Mouse (Mus musculus) 3T3-L1 (cell line): ENCODE measurements around the gene Extl2.

Experiments
- DNase-seq: peaks from one replicate; pipeline ENCODE4 v3.0.0-alpha.2; 2015; ENCODE audit warnings: low read depth, low spot score

Extl2 gene

GRCm38 (mm10) chr3:116007941-116008440 is 729 bp downstream of the Extl2 start:
- peak; percentile 88 for DNase-seq

DNA sequence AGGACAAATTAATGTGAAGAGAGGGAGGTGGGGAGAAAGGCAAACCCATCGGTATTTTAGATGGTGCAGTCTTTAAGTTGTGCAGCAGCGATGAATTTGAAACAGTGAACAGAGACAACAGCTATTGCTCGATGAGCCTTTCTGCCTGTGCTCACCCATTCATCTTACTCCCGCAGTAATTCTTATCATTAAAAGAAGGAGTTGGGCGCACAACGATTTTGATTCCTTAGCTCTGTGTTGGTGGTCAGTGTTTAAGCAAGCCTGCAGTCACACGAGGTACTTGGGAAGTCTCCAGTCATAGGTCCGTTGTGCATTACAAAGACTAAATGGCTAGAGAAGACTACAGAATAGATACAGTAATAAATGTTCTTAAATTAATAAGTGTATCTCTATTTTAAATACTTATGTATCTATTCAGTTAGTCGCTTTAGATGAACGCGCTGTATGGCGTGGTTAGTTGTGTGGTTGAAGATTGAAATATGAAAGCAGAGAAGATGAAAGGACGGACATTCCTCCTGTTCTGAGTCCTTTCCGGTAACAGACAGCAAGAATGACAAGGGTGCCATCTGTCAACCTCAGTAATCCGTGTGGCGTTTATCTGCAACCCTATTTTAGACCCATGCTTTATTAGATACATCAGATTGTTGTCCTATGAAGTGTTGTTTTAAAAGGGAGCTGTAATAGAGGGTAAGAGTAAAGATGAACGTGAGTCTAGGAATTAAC is 2.5 kb downstream of the Extl2 start:
- no peak for DNase-seq

- no peak for DNase-seq
Measured at GRCm38 (mm10) chr3:116014901-116015300, 7.6 kb downstream of the Extl2 start.

DNA sequence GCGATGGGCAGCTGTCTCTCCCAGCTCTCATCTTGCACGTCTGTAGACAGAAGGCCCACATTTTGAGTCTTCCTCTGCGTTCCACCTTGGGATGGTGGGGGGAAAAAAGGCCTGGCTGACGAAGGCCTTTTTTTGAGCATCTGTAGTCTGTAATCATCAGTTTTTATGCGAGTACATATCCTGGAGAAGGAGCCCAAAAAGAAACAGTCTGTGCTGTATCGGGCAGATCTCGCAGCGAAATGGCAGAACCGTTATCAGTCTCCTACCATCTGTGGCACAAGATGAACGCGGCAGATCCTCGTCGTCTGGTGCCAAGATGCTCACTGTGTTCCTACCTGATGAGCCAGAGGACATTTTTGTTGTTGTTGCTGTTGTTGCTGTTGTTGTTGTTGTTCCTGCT is 8.9 kb downstream of the Extl2 start:
- no peak for DNase-seq

- no peak for DNase-seq
Measured at GRCm38 (mm10) chr3:116018606-116019005, 11.3 kb downstream of the Extl2 start.

GRCm38 (mm10) chr3:116019136-116019535 is 11.9 kb downstream of the Extl2 start:
- no peak for DNase-seq

DNA sequence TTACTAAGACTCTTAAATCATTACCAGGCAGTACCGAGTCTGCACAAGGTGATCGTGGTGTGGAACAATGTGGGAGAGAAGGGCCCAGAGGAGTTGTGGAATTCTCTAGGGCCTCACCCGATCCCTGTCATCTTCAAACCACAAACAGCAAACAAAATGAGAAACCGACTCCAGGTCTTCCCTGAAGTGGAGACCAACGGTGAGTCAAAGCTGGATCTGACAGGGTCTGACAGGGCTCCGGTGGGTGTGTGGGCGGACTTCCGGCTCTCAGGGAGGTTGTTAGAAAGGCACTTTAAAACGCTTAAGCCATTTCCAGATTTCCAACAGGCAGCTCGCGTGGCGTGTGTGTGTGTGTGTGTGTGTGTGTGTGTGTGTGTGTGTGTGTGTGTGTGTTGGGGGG is 17.0 kb downstream of the Extl2 start:
- peak; percentile 83 for DNase-seq

GRCm38 (mm10) chr3:116024669-116025068 is 17.4 kb downstream of the Extl2 start:
- peak; percentile 82 for DNase-seq

DNA sequence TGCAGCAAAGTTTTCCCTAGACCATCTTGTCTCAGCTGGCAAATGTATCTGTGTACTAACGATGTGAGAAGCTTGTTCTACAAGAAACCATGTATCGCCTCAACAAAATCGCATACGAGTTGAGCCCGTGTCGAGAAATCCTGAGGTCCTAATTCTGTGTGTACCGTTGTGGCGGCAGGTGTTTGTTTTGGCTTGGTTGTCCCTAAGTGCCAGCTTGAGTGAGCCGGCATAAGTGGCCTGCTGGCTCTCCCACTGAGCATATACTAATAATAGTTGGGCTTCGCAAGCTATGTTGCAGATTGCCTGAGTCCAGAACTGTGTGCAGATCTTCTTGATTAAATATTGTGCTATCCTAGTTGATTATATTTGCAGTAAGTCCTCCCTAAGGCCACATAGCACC is 18.4 kb downstream of the Extl2 start:
- no peak for DNase-seq

GRCm38 (mm10) chr3:116026996-116027395 is 19.7 kb downstream of the Extl2 start:
- no peak for DNase-seq

DNA sequence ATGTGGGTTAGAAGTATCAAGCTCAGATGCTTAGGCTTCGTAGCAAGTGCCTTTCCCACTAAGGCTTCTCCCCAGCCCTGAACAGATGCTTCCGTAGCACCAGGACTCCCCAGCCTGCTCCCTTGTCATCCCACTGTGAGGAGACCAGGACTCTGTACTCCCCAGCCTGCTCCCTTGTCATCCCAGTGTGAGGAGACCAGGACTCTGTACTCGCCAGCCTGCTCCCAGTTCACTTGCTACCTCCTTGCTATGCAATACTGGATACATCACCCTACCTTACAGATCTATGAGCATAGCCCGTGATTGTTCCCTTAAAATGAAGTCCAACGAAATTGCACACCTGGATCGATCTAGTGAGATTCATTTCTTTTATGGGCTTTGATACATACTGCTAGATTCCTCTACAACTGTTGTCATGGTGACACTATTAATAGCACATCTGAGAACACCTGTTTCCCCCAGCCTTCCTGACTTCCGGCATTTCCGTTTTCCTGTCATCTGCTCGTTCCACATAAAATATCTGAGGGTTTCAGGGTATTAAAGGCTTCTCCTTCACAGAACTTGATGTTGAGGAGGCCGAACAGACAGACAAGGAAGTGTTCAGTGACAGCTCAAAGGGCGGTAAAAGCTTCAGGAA is 23.0 kb downstream of the Extl2 start:
- DNase-seq: no peak

DNA sequence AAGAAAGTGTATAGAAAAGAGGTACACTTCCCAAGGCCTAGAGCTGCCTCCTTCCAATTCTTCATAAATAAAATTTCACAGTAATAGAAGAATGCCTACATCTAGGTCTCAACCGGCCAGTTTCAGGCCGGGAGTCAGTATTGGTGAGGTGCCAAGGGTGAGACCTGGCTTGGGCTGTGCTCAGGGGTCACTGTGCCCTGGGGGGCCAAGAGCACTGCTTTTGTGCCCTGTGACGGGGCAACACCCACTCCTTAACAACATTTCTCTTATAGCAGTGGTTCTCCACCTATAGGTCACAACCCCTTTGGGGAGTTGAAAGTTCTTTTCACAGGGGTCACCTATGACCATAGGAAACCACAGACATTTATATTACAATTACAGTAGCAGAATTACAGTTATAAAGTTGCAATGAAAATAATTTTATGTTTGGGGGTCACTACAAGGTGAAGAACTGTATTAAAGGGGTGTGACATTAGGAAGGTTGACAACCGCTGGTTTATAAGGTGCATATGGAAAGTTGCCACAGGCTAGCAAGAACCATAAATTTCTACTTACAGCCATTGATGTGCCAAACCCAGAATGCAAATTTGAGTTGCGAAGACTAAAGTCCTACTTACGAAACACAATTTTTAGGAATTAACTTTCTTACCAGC is 26.1 kb downstream of the Extl2 start:
- no peak for DNase-seq

DNA sequence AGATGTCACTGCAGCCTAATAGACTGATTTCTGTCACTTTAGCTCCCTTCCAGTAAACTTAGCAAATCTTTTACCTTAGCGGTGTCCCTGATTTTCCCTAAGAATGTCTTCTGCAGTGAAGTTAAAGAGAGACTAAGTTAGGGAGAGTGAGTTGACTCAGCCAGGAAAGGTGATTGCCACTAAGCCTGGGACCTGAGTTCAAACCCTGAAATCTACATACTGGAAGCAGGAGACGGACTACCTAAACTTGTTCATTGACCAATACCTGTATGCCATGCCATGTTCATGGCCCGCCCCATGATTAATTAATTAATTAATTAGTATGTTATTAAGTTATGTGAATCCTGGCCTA is 26.6 kb downstream of the Extl2 start:
- DNase-seq: peak; percentile 85

GRCm38 (mm10) chr3:116040776-116041175 is 33.5 kb downstream of the Extl2 start:
- peak; percentile 58 for DNase-seq

DNA sequence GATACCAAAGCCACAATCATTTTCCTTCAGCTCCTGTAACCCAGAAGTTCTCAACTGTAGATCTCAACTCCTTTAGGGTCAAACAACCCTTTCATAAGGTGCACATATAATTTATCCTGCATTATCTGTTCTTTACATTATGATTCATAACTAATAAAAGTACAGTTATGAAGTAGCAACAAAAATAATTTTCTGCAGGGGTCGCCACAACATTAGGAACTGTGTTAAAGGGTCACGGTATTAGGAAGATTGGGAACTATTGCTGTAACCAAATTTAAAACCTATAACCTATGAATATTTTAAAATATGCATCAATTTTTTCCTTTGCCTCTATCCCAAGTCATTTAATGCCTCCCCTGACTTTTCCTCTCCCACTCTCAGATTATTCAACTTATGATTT is 38.7 kb downstream of the Extl2 start:
- peak; percentile 73 for DNase-seq

GRCm38 (mm10) chr3:116047034-116047433 is 39.8 kb downstream of the Extl2 start:
- DNase-seq: peak; percentile 51

- no peak for DNase-seq
Measured at GRCm38 (mm10) chr3:116057078-116057477, 49.8 kb downstream of the Extl2 start.

GRCm38 (mm10) chr3:116060320-116060719 is 53.1 kb downstream of the Extl2 start:
- DNase-seq: no peak

DNA sequence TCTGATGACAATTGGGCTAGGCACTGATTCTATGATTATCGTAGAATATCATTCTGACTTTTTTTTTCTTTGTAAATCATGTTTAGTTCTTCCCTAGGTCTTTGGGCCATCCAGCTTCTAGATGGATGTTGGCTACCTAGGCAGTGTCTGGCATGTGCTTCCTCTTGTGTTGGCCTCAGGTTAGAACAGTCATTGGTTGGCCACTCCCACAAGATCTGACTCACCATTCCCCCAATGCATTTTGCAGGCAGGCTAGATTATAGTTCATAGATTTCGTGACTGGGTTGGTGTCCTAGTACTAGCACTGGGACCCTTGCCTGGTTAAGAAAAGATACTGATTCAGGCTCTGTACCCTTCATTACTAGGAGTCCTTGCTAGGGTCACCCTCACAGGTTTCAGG is 54.9 kb downstream of the Extl2 start:
- peak; percentile 70 for DNase-seq

DNA sequence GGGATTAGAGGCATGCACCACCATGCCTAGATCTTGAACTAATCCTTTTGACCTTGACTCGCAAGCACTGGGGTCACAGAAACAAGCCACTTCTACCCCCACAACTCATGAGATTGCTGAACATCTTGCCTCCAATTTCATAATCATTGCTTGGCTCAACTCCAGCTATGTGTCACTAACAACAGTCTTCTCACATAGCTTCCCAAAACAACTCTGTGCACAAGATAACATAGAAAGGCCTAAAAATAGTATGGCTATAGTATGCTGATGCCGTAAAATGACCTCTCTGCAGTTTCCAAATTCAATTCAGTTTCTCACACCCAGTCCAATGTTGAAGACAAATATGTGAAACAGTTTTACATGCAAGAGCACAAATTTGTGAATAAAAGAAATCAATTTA is 65.3 kb downstream of the Extl2 start:
- DNase-seq: peak; percentile 36

- peak; percentile 55 for DNase-seq
Measured at GRCm38 (mm10) chr3:116076739-116077138, 69.5 kb downstream of the Extl2 start.

DNA sequence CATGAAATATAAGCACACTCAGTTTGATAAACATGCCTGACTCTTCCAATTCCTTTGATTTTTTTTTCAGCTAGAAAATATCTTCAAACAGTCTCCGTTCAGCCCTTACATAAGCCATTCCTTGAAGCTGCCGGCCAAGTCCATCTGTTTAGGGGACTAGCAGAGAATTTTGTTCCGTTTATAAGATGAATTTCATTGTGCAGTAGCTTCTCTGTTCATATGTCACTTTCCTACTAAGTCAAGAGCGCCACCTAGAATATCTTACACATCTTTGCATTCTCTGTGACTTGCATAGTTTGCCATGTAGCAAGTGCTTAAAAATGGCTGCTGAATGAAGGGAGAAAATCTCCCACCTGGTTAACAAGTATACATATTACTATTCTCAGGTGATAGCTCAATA is 71.2 kb downstream of the Extl2 start:
- DNase-seq: peak; percentile 20
